Mouse (Mus musculus): ENCODE measurements around the gene Arl2. TPM values are rescaled to one million over a fixed set of nuclear protein-coding genes. Genes with fewer than 3 reads are reported as not detected.
A peak's percentile ranks its signal among the peaks of the same experiment; 100 is the strongest.

The Arl2 gene
- polyA plus RNA-seq, 1 experiment from 2014 or later, result 68.0 TPM

GRCm38 (mm10) chr19:6118677-6119185, 22.6 kb downstream of the Arl2 start:
- no peaks in the 10 kb centered on the region for H3K9me3 ChIP-seq (ENCODE audit: control insufficient read depth, low read length)
- ATAC-seq (ENCODE audit: insufficient number of reproducible peaks, low FRiP score, low TSS enrichment, low read depth) (peak; percentile 33; the same call in 1 of the 2 replicates), DNase-seq (ENCODE audit: low spot score) (no peak)
- peak overlapping the region; percentile 90 for H3K4me2 ChIP-seq (ENCODE audit: low read depth, severe bottlenecking)
- WGBS, result 4% methylated on average over 8 of the region's 8 CpGs
- H3K36me3 ChIP-seq (ENCODE audit: control insufficient read depth, insufficient read depth, low read length), result peaks cover 13% of the 10 kb centered on the region
- peak overlapping the region; percentile 96; the same call in 1 of the 2 replicates for H3K27ac ChIP-seq (replicated peaks; ENCODE audit: low read depth, low read length)
- no peaks in the 10 kb centered on the region for H3K27me3 ChIP-seq (ENCODE audit: control insufficient read depth, insufficient read depth, low read length)
- H3K4me1 ChIP-seq (ENCODE audit: control insufficient read depth, insufficient read depth, low read length), result peaks cover 3% of the 10 kb centered on the region
- peak overlapping the region; percentile 87 for H3K9ac ChIP-seq (ENCODE audit: low read length)
- H3K4me3 ChIP-seq (ENCODE audit: low read depth, low read length), result peak overlapping the region; percentile 69

DNA sequence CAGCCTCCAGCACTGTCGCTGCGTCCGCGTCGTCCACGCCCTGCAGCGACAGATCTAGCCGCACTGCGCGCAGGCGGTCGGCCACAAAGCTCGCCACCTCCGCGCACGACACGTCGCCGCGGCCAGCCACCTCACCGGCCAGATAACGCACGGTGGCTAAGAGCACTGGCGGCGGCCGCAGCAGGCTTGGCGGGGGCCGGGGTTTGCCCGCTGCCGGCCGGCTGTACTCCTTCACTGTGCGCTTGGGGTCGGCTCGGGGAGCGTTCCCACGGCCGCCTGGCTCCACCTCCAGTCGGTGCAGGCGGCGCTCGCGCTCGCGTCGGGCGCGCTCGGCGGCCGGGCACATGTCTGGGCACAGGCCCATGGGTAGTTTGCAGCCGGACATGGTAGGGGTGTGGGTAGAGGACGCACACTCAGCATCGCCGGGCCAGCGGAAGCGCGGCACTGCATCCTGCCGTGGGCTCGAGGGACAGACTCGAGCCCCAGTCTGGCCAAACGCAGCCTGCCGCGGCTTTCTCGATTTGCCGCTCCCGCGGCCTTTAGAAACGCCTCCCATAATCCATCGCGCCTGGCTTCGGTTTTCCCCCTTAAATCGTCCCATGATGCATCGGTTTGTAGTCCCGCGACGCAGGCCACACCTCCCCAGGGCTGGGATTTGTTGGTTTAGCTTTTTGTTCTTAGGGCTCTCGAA, 23.2 kb downstream of the Arl2 start, which contains the start of gene Sac3d1:
Gene Sac3d1, minus strand, starts transcription at position 665 of the 691 bp plus-strand sequence.
- H3K9me3 ChIP-seq (ENCODE audit: control insufficient read depth, low read length), result no peaks in the 10 kb centered on the region
- H3K4me2 ChIP-seq (ENCODE audit: low read depth, severe bottlenecking), result peak within 1 kb of the TSS; percentile 90
- peaks cover 13% of the 10 kb centered on the region for H3K36me3 ChIP-seq (ENCODE audit: control insufficient read depth, insufficient read depth, low read length)
- peak within 1 kb of the TSS; percentile 96 for H3K27ac ChIP-seq (replicated peaks; ENCODE audit: low read depth, low read length)
- peak; percentile 92 for DNase-seq (ENCODE audit: low spot score)
- under 1% methylated on average over 77 of the region's 77 CpGs for WGBS
- peak; percentile 80 for ATAC-seq (ENCODE audit: insufficient number of reproducible peaks, low FRiP score, low TSS enrichment, low read depth)
- peak within 1 kb of the TSS; percentile 69 for H3K4me3 ChIP-seq (ENCODE audit: low read depth, low read length)
- H3K27me3 ChIP-seq (ENCODE audit: control insufficient read depth, insufficient read depth, low read length), result no peaks in the 10 kb centered on the region
- peaks cover 3% of the 10 kb centered on the region for H3K4me1 ChIP-seq (ENCODE audit: control insufficient read depth, insufficient read depth, low read length)
- peak within 1 kb of the TSS; percentile 87 for H3K9ac ChIP-seq (ENCODE audit: low read length)

GRCm38 (mm10) chr19:6117346-6117985, 23.9 kb downstream of the Arl2 start:
- H3K4me2 ChIP-seq (ENCODE audit: low read depth, severe bottlenecking), result peak overlapping the region; percentile 90
- H3K27me3 ChIP-seq (ENCODE audit: control insufficient read depth, insufficient read depth, low read length), result no peaks in the 10 kb centered on the region
- DNase-seq (ENCODE audit: low spot score), result no peak
- peak overlapping the region; percentile 96 for H3K27ac ChIP-seq (replicated peaks; ENCODE audit: low read depth, low read length)
- 6% methylated on average over 32 of the region's 32 CpGs for WGBS
- ATAC-seq (ENCODE audit: insufficient number of reproducible peaks, low FRiP score, low TSS enrichment, low read depth), result no peak
- peak overlapping the region; percentile 87 for H3K9ac ChIP-seq (ENCODE audit: low read length)
- no peaks in the 10 kb centered on the region for H3K9me3 ChIP-seq (ENCODE audit: control insufficient read depth, low read length)
- peaks cover 13% of the 10 kb centered on the region for H3K36me3 ChIP-seq (ENCODE audit: control insufficient read depth, insufficient read depth, low read length)
- peaks cover 3% of the 10 kb centered on the region for H3K4me1 ChIP-seq (ENCODE audit: control insufficient read depth, insufficient read depth, low read length)
- peak overlapping the region; percentile 69 for H3K4me3 ChIP-seq (ENCODE audit: low read depth, low read length)

GRCm38 (mm10) chr19:6116113-6116850, 25.1 kb downstream of the Arl2 start:
- Histone ChIP-seq H3K4me2 (ENCODE audit: low read depth, severe bottlenecking) (no peak overlapping the region), H3K9me3 (ENCODE audit: control insufficient read depth, low read length) (no peaks in the 10 kb centered on the region), H3K36me3 (ENCODE audit: control insufficient read depth, insufficient read depth, low read length) (peaks cover 13% of the 10 kb centered on the region), H3K4me3 (ENCODE audit: low read depth, low read length) (no peak overlapping the region), H3K27me3 (ENCODE audit: control insufficient read depth, insufficient read depth, low read length) (no peaks in the 10 kb centered on the region), H3K9ac (ENCODE audit: low read length) (no peak overlapping the region; the same call in 1 of the 2 replicates), H3K27ac (replicated peaks; ENCODE audit: low read depth, low read length) (no peak overlapping the region), H3K4me1 (ENCODE audit: control insufficient read depth, insufficient read depth, low read length) (peaks cover 3% of the 10 kb centered on the region)
- DNase-seq (ENCODE audit: low spot score) (no peak), ATAC-seq (ENCODE audit: insufficient number of reproducible peaks, low FRiP score, low TSS enrichment, low read depth) (no peak)
- 91% methylated on average over 15 of the region's 15 CpGs for WGBS

DNA sequence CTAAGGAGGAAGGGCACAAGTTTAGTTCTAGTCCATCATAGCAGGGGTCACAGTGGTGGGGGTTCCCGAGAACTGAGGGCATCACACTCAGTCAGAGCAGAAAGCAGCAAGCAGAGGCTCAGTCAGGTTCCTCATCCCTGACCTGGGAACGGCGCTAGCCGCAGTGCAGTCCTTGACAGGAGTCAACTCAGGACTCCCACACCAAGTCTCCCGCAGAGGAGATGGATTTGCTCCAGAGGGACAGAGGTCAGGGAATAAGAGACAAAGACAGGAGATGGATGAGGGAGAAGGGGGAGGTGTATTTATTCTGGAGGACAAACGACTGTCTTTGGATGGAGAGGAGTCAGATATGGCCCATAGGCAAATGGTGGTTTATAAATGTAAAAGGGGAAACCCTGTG, 28.2 kb downstream of the Arl2 start:
- Histone ChIP-seq H3K4me3 (ENCODE audit: low read depth, low read length) (no peak overlapping the region), H3K9ac (ENCODE audit: low read length) (no peak overlapping the region), H3K36me3 (ENCODE audit: control insufficient read depth, insufficient read depth, low read length) (peaks cover 10% of the 10 kb centered on the region; the same call in 1 of the 2 replicates), H3K4me1 (ENCODE audit: control insufficient read depth, insufficient read depth, low read length) (peaks cover 3% of the 10 kb centered on the region), H3K27ac (replicated peaks; ENCODE audit: low read depth, low read length) (no peak overlapping the region), H3K27me3 (ENCODE audit: control insufficient read depth, insufficient read depth, low read length) (no peaks in the 10 kb centered on the region), H3K9me3 (ENCODE audit: control insufficient read depth, low read length) (no peaks in the 10 kb centered on the region), H3K4me2 (ENCODE audit: low read depth, severe bottlenecking) (no peak overlapping the region)
- ATAC-seq (ENCODE audit: insufficient number of reproducible peaks, low FRiP score, low TSS enrichment, low read depth), result no peak
- WGBS, result 63% methylated on average over 6 of the region's 6 CpGs
- DNase-seq (ENCODE audit: low spot score), result no peak

DNA sequence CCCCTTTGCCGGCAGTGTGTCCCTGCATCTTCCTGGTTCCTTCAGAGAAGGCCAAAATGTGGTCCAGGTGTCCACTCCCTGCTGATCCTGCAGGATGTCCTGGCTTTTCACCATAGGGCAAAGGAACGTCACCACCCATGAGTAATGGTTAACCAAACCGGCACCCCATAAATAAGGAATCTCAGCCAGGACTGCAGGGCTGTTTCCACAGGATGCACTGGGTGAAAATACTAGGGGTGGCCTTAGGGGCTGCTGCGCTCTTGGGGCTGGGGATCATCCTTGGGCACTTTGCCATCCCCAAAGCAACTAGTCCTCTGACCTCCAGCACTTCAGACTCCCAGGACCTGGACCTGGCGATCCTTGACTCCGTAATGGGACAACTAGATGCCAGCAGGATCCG, 35.8 kb downstream of the Arl2 start, which contains the start of gene Naaladl1:
Gene Naaladl1, plus strand, starts transcription at position 197 of the 400 bp plus-strand sequence.
- no peak within 1 kb of the TSS for H3K27ac ChIP-seq (replicated peaks; ENCODE audit: low read depth, low read length)
- H3K9ac ChIP-seq (ENCODE audit: low read length), result no peak within 1 kb of the TSS
- H3K4me3 ChIP-seq (ENCODE audit: low read depth, low read length), result no peak within 1 kb of the TSS
- WGBS, result 81% methylated on average over 7 of the region's 7 CpGs
- H3K27me3 ChIP-seq (ENCODE audit: control insufficient read depth, insufficient read depth, low read length), result no peaks in the 10 kb centered on the region
- DNase-seq (ENCODE audit: low spot score) (no peak), ATAC-seq (ENCODE audit: insufficient number of reproducible peaks, low FRiP score, low TSS enrichment, low read depth) (no peak)
- no peaks in the 10 kb centered on the region for H3K9me3 ChIP-seq (ENCODE audit: control insufficient read depth, low read length)
- H3K4me2 ChIP-seq (ENCODE audit: low read depth, severe bottlenecking), result no peak within 1 kb of the TSS
- H3K4me1 ChIP-seq (ENCODE audit: control insufficient read depth, insufficient read depth, low read length), result no peaks in the 10 kb centered on the region
- H3K36me3 ChIP-seq (ENCODE audit: control insufficient read depth, insufficient read depth, low read length), result no peaks in the 10 kb centered on the region

GRCm38 (mm10) chr19:6104476-6104875, 36.9 kb downstream of the Arl2 start:
- ATAC-seq (ENCODE audit: insufficient number of reproducible peaks, low FRiP score, low TSS enrichment, low read depth), result no peak
- Histone ChIP-seq H3K27ac (replicated peaks; ENCODE audit: low read depth, low read length) (no peak overlapping the region), H3K4me3 (ENCODE audit: low read depth, low read length) (no peak overlapping the region), H3K36me3 (ENCODE audit: control insufficient read depth, insufficient read depth, low read length) (peaks cover 3% of the 10 kb centered on the region), H3K9ac (ENCODE audit: low read length) (no peak overlapping the region), H3K9me3 (ENCODE audit: control insufficient read depth, low read length) (no peaks in the 10 kb centered on the region), H3K27me3 (ENCODE audit: control insufficient read depth, insufficient read depth, low read length) (no peaks in the 10 kb centered on the region), H3K4me2 (ENCODE audit: low read depth, severe bottlenecking) (no peak overlapping the region), H3K4me1 (ENCODE audit: control insufficient read depth, insufficient read depth, low read length) (no peaks in the 10 kb centered on the region)
- 88% methylated on average over 4 of the region's 4 CpGs for WGBS
- DNase-seq (ENCODE audit: low spot score), result no peak

DNA sequence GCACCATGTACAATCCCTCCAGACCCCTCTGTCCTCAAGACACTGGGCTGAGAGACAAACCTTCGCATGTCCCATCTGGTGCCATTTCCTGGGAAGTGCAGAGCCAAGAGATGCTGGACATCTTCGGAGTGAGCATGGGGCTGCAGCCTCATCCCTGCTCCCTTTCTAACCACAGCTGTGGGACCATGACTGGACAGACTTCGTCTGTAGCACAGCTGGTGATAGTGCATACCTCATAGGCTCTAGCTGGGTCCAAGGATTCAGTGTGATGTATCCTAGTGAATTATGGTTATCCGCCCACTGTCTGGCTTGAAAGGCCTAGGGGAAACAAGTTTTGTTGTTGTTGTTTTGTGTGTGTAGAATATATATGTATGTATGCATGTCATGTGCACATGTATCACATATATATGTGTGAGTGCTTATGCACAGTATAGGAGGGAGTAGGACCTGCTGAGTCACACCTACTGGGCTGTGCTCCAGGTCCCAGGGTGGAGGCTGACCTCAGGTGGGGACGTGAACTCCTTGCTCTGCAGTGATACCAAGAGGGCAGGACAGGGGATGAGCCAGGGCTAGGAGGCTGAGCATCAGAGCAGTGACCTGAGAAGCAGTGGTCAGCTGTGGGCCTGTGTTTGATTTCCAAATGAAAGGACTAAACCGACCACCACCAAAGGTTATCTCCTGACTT, 39.0 kb downstream of the Arl2 start:
- H3K4me3 ChIP-seq (ENCODE audit: low read depth, low read length), result no peak overlapping the region
- H3K4me1 ChIP-seq (ENCODE audit: control insufficient read depth, insufficient read depth, low read length), result no peaks in the 10 kb centered on the region
- H3K4me2 ChIP-seq (ENCODE audit: low read depth, severe bottlenecking), result no peak overlapping the region
- H3K27ac ChIP-seq (replicated peaks; ENCODE audit: low read depth, low read length), result no peak overlapping the region
- ATAC-seq (ENCODE audit: insufficient number of reproducible peaks, low FRiP score, low TSS enrichment, low read depth) (no peak), DNase-seq (ENCODE audit: low spot score) (no peak)
- no peaks in the 10 kb centered on the region for H3K9me3 ChIP-seq (ENCODE audit: control insufficient read depth, low read length)
- WGBS, result 78% methylated on average over 6 of the region's 6 CpGs
- H3K36me3 ChIP-seq (ENCODE audit: control insufficient read depth, insufficient read depth, low read length), result peaks cover 3% of the 10 kb centered on the region
- no peak overlapping the region for H3K9ac ChIP-seq (ENCODE audit: low read length)
- no peaks in the 10 kb centered on the region for H3K27me3 ChIP-seq (ENCODE audit: control insufficient read depth, insufficient read depth, low read length)
